Mouse (Mus musculus) myocyte (in vitro differentiated cells): ENCODE measurements at regions not wholly inside any gene's neighbourhood (a gene's known extent, or its start where the extent isn't known, plus 50 kb on each side); places are given as distances from the start of the nearest gene placed in this dataset.

Source experiments
- H3K27me3 ChIP-seq: one replicate; pipeline ENCODE4 v1.6.1; 2011; ENCODE audit not compliant: control insufficient read depth, insufficient read depth, insufficient read length
- H3K36me3 ChIP-seq: one replicate; pipeline ENCODE4 v1.6.1; 2011; ENCODE audit not compliant: control insufficient read depth, insufficient read depth
- H3K4me2 ChIP-seq: one replicate; pipeline ENCODE4 v1.6.1; 2011; ENCODE audit warnings: low read depth, control low read depth
- H3K4me3 ChIP-seq: one replicate; pipeline ENCODE4 v1.5.1; 2011; ENCODE audit warnings: mild to moderate bottlenecking, control low read depth, moderate library complexity
- H3K79me2 ChIP-seq: one replicate; pipeline ENCODE4 v1.6.1; 2011; ENCODE audit not compliant: control insufficient read depth, insufficient read depth
- H3ac ChIP-seq: one replicate; pipeline ENCODE4 v1.6.1; 2011; ENCODE audit not compliant: control insufficient read depth, insufficient read length
- CEBPB ChIP-seq: IDR thresholded peaks from 2 replicates; pipeline ENCODE4 v1.6.1; 2011; ENCODE audit warnings: mild to moderate bottlenecking, moderate library complexity; ENCODE audit not compliant: poor library complexity, insufficient read depth, severe bottlenecking
- E2F4 ChIP-seq: IDR thresholded peaks from one replicate; pipeline ENCODE4 v1.6.1; 2011; ENCODE audit warnings: mild to moderate bottlenecking, control low read depth, moderate library complexity; ENCODE audit not compliant: insufficient read depth
- MAX ChIP-seq: IDR thresholded peaks from one replicate; pipeline ENCODE4 v1.6.1; 2011; ENCODE audit warnings: low read depth, mild to moderate bottlenecking, control low read depth
- MYOD1 ChIP-seq, 3 experiments: IDR thresholded peaks; one replicate each; pipeline ENCODE4 v1.6.1; 2011; ENCODE audit warnings: control low read depth in 2 of 3, low read depth in 2 of 3, mild to moderate bottlenecking in 2 of 3, moderate library complexity in 1 of 3; ENCODE audit not compliant: insufficient read length in 2 of 3, control insufficient read depth in 1 of 3
- MYOG ChIP-seq, 3 experiments: IDR thresholded peaks; one replicate each; pipeline ENCODE4 v1.6.1; 2011; ENCODE audit warnings: control low read depth in 2 of 3, low read depth in 2 of 3, mild to moderate bottlenecking in 2 of 3; ENCODE audit not compliant: insufficient read length in 2 of 3, control insufficient read depth in 1 of 3, insufficient read depth in 1 of 3
- POLR2A ChIP-seq: IDR thresholded peaks from one replicate; pipeline ENCODE4 v1.6.1; 2011; ENCODE audit warnings: low read depth, mild to moderate bottlenecking, control low read depth, moderate library complexity; ENCODE audit not compliant: insufficient read length
- POLR2AphosphoS2 ChIP-seq: IDR thresholded peaks from one replicate; pipeline ENCODE4 v1.6.1; 2011; ENCODE audit warnings: low read depth, control low read depth; ENCODE audit not compliant: insufficient read length
- REST ChIP-seq: IDR thresholded peaks from one replicate; pipeline ENCODE4 v1.6.1; 2011; ENCODE audit warnings: mild to moderate bottlenecking, control low read depth, moderate library complexity; ENCODE audit not compliant: insufficient read depth, insufficient read length
- SRF ChIP-seq: IDR thresholded peaks from one replicate; pipeline ENCODE4 v1.6.1; 2011; ENCODE audit warnings: low read depth; ENCODE audit not compliant: control insufficient read depth, insufficient read length
- TCF12 ChIP-seq: IDR thresholded peaks from one replicate; pipeline ENCODE4 v1.6.1; 2011; ENCODE audit warnings: mild to moderate bottlenecking, control low read depth; ENCODE audit not compliant: poor library complexity, insufficient read depth, severe bottlenecking
- TCF3 ChIP-seq: IDR thresholded peaks from one replicate; pipeline ENCODE4 v1.6.1; 2011; ENCODE audit warnings: low read depth, control low read depth; ENCODE audit not compliant: insufficient read length
- USF1 ChIP-seq: IDR thresholded peaks from one replicate; pipeline ENCODE4 v1.6.1; 2011; ENCODE audit warnings: low read depth, mild to moderate bottlenecking, control low read depth, moderate library complexity

DNA sequence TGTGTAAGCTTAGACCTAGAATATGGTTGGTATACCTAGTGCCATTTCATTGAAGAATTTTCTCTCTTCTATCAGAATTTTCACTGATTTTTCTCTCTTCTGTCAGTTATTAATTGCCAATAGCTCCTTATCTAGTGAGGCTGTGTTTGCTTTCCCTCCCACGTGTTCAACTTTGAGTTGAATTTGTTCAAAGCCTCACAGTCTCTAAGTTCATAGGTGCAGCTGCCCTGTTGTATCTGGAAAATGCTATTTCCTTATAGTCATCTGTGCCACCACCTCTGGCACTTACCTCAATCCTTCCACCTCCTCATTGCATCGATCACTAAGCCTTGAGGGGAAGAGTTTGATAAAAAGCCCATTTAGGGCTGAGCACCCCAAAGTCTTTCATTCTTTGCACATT is 124.0 kb downstream of the Chst2 start:
- H3K79me2 ChIP-seq, result no peaks in the 10 kb centered on the region
- TF ChIP-seq REST (no peak), MYOG (IDR thresholded peaks at IDR 0.05; ENCODE audit: control insufficient read depth in 1 of 3, insufficient read depth in 1 of 3, insufficient read length in 2 of 3, low read depth in 2 of 3) (no peak), TCF12 (no peak), MAX (no peak), POLR2A (no peak), E2F4 (no peak), TCF3 (no peak), SRF (no peak), MYOD1 (IDR thresholded peaks at IDR 0.05; ENCODE audit: control insufficient read depth in 1 of 3, insufficient read length in 2 of 3, low read depth in 2 of 3) (no peak), POLR2AphosphoS2 (no peak), CEBPB (no peak), USF1 (no peak)
- no peak overlapping the region for H3ac ChIP-seq

More for the DNA sequence above, 124.0 kb downstream of the Chst2 start:
- no peak overlapping the region for H3K4me3 ChIP-seq
- H3K4me2 ChIP-seq, result no peak overlapping the region
- H3K27me3 ChIP-seq, result no peaks in the 10 kb centered on the region
- H3K36me3 ChIP-seq, result no peaks in the 10 kb centered on the region
